ENCODE assay signal across 27 mouse cellular contexts in the genomic region with DNA sequence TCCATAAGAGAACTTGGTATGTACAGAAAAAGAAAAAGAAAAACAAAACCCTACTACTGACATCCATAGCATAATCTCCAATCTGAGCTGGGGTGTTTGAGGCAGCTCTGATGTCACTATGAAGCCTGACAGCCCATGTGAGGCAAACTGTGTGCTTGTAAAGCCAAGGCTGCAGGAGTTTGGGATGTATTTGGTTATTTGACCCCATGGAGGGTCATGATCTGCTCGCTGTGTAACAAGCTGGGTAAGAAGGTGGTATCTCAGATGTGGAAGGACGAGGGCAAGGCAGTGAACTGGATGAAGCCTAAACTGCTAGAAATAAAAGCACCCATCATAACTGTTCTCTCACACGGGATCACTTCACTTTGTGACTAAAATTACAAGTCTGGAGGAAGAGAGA. TPM values are rescaled to one million over a fixed set of nuclear protein-coding genes. Genes with fewer than 3 reads are reported as not detected.
DNase-seq lines count a peak whose midpoint lies in the region; ATAC-seq lines count a peak whose summit lies in the region.
"Had no signal": no experiment of that assay in that cellular context is flagged by ENCODE, and none has a peak within 500 bp of the region (broad histone marks: within the 10 kb centered on the region; RNA-seq: fewer than 3 reads in every experiment).

No protein-coding gene starts in this region.

- ATAC-seq in limb, embryonic 11.5 days (ENCODE audit: insufficient number of reproducible peaks, low FRiP score, low TSS enrichment, low read depth): no peak
- no peak for ATAC-seq in neural tube, embryonic 15.5 days (ENCODE audit: low FRiP score)
- ATAC-seq: CD4-positive, CD25-positive, alpha-beta regulatory T cell, adult 4 months; forebrain, embryonic 14.5 days; forebrain, embryonic 16.5 days had no signal

- H3K4me2 ChIP-seq in limb, embryonic 11.5 days (ENCODE audit: low read depth, severe bottlenecking): no peak overlapping the region
- H3K4me2 ChIP-seq in neural tube, embryonic 15.5 days: no peak overlapping the region
- H3K4me2 ChIP-seq: embryonic facial prominence, embryonic 13.5 days; embryonic facial prominence, embryonic 15.5 days; forebrain, embryonic 12.5 days had no signal

- no peak overlapping the region for H3K27ac ChIP-seq in limb, embryonic 11.5 days (replicated peaks; ENCODE audit: low read depth, low read length)
- H3K27ac ChIP-seq in limb, embryonic 10.5 days: no peak overlapping the region
- H3K27ac ChIP-seq in neural tube, embryonic 15.5 days (replicated peaks): no peak overlapping the region
- H3K27ac ChIP-seq: embryonic facial prominence, embryonic 13.5 days; embryonic facial prominence, embryonic 15.5 days; forebrain, embryonic 10.5 days; forebrain, embryonic 12.5 days had no signal

- 59% methylated on average over 3 of the region's 3 CpGs for WGBS in limb, embryonic 11.5 days
- 68% methylated on average over 3 of the region's 3 CpGs for WGBS in limb, embryonic 10.5 days
- 80% methylated on average over 3 of the region's 3 CpGs for WGBS in neural tube, embryonic 15.5 days

- no peaks in the 10 kb centered on the region for H3K27me3 ChIP-seq in limb, embryonic 11.5 days (ENCODE audit: control insufficient read depth, insufficient read depth, low read length)
- H3K27me3 ChIP-seq in limb, embryonic 10.5 days (ENCODE audit: low read depth, poor library complexity, severe bottlenecking): no peaks in the 10 kb centered on the region
- no peaks in the 10 kb centered on the region for H3K27me3 ChIP-seq in neural tube, embryonic 15.5 days (replicated peaks)
- H3K27me3 ChIP-seq: CH12.LX; embryonic facial prominence, embryonic 13.5 days; embryonic facial prominence, embryonic 15.5 days; forebrain, embryonic 12.5 days had no signal

- H3K9me3 ChIP-seq in limb, embryonic 11.5 days (ENCODE audit: control insufficient read depth, low read length): no peaks in the 10 kb centered on the region
- no peaks in the 10 kb centered on the region for H3K9me3 ChIP-seq in limb, embryonic 10.5 days (replicated peaks)
- no peaks in the 10 kb centered on the region for H3K9me3 ChIP-seq in neural tube, embryonic 15.5 days (replicated peaks)
- H3K9me3 ChIP-seq: embryonic facial prominence, embryonic 13.5 days; embryonic facial prominence, embryonic 15.5 days; forebrain, embryonic 10.5 days had no signal

- intact Hi-C loops in heart, postnatal 10 days (cut with DNase I): no loop called here

- H3K9ac ChIP-seq in limb, embryonic 11.5 days (ENCODE audit: low read length): no peak overlapping the region
- H3K9ac ChIP-seq in neural tube, embryonic 15.5 days (replicated peaks): no peak overlapping the region
- H3K9ac ChIP-seq: embryonic facial prominence, embryonic 13.5 days; embryonic facial prominence, embryonic 15.5 days; forebrain, embryonic 12.5 days had no signal

- H3K36me3 ChIP-seq in limb, embryonic 11.5 days (ENCODE audit: control insufficient read depth, insufficient read depth, low read length): peaks cover 1% of the 10 kb centered on the region; the same call in 1 of the 2 replicates
- H3K36me3 ChIP-seq in limb, embryonic 10.5 days: peaks cover 45% of the 10 kb centered on the region
- no peaks in the 10 kb centered on the region for H3K36me3 ChIP-seq in neural tube, embryonic 15.5 days
- H3K36me3 ChIP-seq: embryonic facial prominence, embryonic 13.5 days; forebrain, embryonic 12.5 days had no signal

- H3K4me3 ChIP-seq in limb, embryonic 11.5 days (ENCODE audit: low read depth, low read length): no peak overlapping the region
- H3K4me3 ChIP-seq in limb, embryonic 10.5 days: no peak overlapping the region
- H3K4me3 ChIP-seq in neural tube, embryonic 15.5 days (replicated peaks): no peak overlapping the region
- H3K4me3 ChIP-seq: embryonic facial prominence, embryonic 13.5 days; embryonic facial prominence, embryonic 15.5 days; erythroblast, embryonic 14.5 days; forebrain, embryonic 10.5 days; forebrain, embryonic 12.5 days had no signal

- peaks cover 37% of the 10 kb centered on the region for H3K4me1 ChIP-seq in limb, embryonic 11.5 days (ENCODE audit: control insufficient read depth, insufficient read depth, low read length)
- H3K4me1 ChIP-seq in limb, embryonic 10.5 days: peaks cover 83% of the 10 kb centered on the region
- peaks cover 7% of the 10 kb centered on the region for H3K4me1 ChIP-seq in neural tube, embryonic 15.5 days

- DNase-seq in heart, adult 11 months: peak; percentile 76
- no peak for DNase-seq in heart, postnatal 10 days
- DNase-seq in limb, embryonic 11.5 days (ENCODE audit: low spot score): peak; percentile 19
- DNase-seq in limb, embryonic 10.5 days (ENCODE audit: low spot score): no peak
- DNase-seq in neural tube, embryonic 10.5 days (ENCODE audit: extremely low spot score, low spot score): peak; percentile 8
- DNase-seq: adrenal gland, adult 2 months; adrenal gland, postnatal 10 days; adrenal gland, postnatal 25 days; B cell, adult 2 months; cerebellum, adult 11 months; cerebellum, adult 18-20 months; cerebellum, adult 8-10 months; cerebellum, adult 9-11 months; cerebellum, postnatal 14 days; cerebellum, postnatal 36 days; embryo, embryonic 11 days had no signal

RNA-seq across cellular contexts. Expression of gene Lpar1, which starts 21.4 kb away (rescaled TPM):
- total RNA-seq in heart, postnatal 10 days (2021): 10 to 100 TPM; 20.6 to 25.3 TPM
- 256 and 263 TPM in 2 replicates for polyA plus RNA-seq in limb, embryonic 11.5 days (2014; fragmentation: Nextera tagmentation; extraction: Ambion mirVana)
- polyA plus RNA-seq in limb, embryonic 10.5 days (2016; fragmentation: Nextera tagmentation; extraction: Ambion mirVana): 197 and 253 TPM in 2 replicates
- polyA plus RNA-seq in neural tube, embryonic 15.5 days (2015; fragmentation: Nextera tagmentation; extraction: Ambion mirVana): 15.9 and 25.3 TPM in 2 replicates
- total RNA-seq: MEL had no signal
- polyA plus RNA-seq: CD4-positive, CD25-positive, alpha-beta regulatory T cell, adult 4 months had no signal

Comparison
In these comparisons a context has a peak if more than half of its experiments do, and no peak if none do; other contexts are left out.
1. DNase-seq: peak in heart, adult 11 months (single experiment), limb, embryonic 11.5 days (single experiment) and neural tube, embryonic 10.5 days (single experiment); none in heart, postnatal 10 days (0 of 2) and limb, embryonic 10.5 days (single experiment).